Mouse (Mus musculus): ENCODE measurements around the gene Cd302. TPM values are rescaled to one million over a fixed set of nuclear protein-coding genes. Genes with fewer than 3 reads are reported as not detected.

Gene Cd302
- polyA plus RNA-seq, 1 experiment from 2014 or later, result 74.9 TPM

DNA sequence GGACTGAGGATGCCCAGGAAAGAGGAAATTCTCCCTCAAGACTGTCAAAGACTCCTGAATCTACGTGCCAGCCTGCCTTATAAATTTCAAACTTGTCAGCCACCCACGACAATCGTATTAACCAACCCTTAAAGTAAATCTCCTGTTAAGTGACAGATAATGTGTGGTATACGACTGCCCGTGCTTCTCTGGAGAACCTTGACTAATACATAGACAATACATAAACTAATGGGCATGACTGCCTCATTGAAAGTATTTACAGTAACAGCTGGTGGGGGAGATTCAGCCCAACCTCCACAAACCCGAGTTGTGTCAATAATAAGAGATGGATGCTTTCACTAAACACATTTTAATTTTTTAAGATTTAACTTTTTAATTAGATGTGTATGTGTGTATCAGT is 78.5 kb downstream of the Cd302 start:
- H3K9ac ChIP-seq (replicated peaks; ENCODE audit: low read depth), result no peak overlapping the region
- no peaks in the 10 kb centered on the region for H3K9me3 ChIP-seq (ENCODE audit: low read length)
- H3K4me2 ChIP-seq (replicated peaks; ENCODE audit: low read depth, low read length), result no peak overlapping the region
- TF ChIP-seq CTCF (IDR thresholded peaks at IDR 0.05) (no peak), EP300 (IDR thresholded peaks at IDR 0.05) (no peak)
- WGBS, result 77% methylated on average over 6 of the region's 6 CpGs
- no peak overlapping the region for H3K27ac ChIP-seq (ENCODE audit: low read length)
- ATAC-seq (no peak), DNase-seq (ENCODE audit: low spot score) (no peak)
- no peaks in the 10 kb centered on the region for H3K27me3 ChIP-seq (replicated peaks; ENCODE audit: insufficient read depth, low read length)
- no peak overlapping the region for H3K4me3 ChIP-seq (ENCODE audit: low read depth, low read length)
- H3K4me1 ChIP-seq (ENCODE audit: insufficient read depth, low read depth, low read length), result peaks cover 5% of the 10 kb centered on the region; the same call in 1 of the 2 replicates
- peaks cover 9% of the 10 kb centered on the region; the same call in 1 of the 2 replicates for H3K36me3 ChIP-seq (ENCODE audit: insufficient read depth, low read length)

DNA sequence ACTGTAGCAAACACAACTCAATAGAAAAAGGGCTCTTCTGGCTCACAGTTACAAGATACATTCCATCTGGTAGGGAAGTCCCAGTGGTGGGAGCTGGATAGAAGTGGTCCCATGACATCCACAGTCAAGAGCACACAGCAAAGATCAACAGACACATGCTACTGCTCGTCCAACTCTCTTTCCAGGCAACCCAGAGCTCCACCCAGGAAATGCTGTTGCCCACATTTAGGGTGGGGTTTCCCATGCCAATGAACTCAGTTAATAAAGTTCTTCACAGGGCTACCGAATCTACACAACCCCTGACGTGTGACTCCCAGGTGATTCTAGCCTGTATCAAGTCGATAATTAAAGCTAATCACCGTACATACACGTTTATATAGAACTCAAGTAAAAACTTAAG is 80.1 kb downstream of the Cd302 start:
- no peak; the same call in 1 of the 2 replicates for ATAC-seq

DNA sequence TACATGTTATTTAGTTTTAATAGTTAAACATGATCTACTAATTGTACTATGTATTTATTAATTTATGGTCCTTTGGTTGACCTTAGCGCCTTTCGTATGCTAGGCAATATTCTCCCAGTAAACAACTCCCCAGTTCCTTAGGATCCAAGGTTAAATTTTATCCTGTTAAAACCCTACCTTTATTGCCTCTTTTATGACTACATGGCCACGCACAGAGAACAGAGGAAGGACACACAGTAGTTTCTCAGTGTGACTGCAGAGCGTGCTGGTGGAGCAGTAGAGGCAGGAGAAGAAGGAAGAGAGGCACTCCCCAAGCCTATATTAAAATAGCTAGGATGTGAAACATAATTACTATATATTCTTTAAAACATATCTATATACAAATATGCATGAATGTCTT is 80.6 kb downstream of the Cd302 start:
- no peak overlapping the region for H3K9ac ChIP-seq (replicated peaks; ENCODE audit: low read depth)
- no peak for DNase-seq (ENCODE audit: low spot score)
- no peaks in the 10 kb centered on the region for H3K27me3 ChIP-seq (replicated peaks; ENCODE audit: insufficient read depth, low read length)
- TF ChIP-seq EP300 (IDR thresholded peaks at IDR 0.05) (no peak), CTCF (IDR thresholded peaks at IDR 0.05) (no peak)
- peaks cover 5% of the 10 kb centered on the region; the same call in 1 of the 2 replicates for H3K4me1 ChIP-seq (ENCODE audit: insufficient read depth, low read depth, low read length)
- no peaks in the 10 kb centered on the region for H3K9me3 ChIP-seq (ENCODE audit: low read length)
- H3K4me2 ChIP-seq (replicated peaks; ENCODE audit: low read depth, low read length), result no peak overlapping the region
- no peak for ATAC-seq
- H3K27ac ChIP-seq (ENCODE audit: low read length), result no peak overlapping the region
- 95% methylated on average over 4 of the region's 4 CpGs for WGBS
- peaks cover 9% of the 10 kb centered on the region; the same call in 1 of the 2 replicates for H3K36me3 ChIP-seq (ENCODE audit: insufficient read depth, low read length)
- no peak overlapping the region for H3K4me3 ChIP-seq (ENCODE audit: low read depth, low read length)

More for the DNA sequence above, 80.1 kb downstream of the Cd302 start:
- Histone ChIP-seq H3K27ac (ENCODE audit: low read length) (no peak overlapping the region), H3K4me2 (replicated peaks; ENCODE audit: low read depth, low read length) (no peak overlapping the region), H3K4me1 (ENCODE audit: insufficient read depth, low read depth, low read length) (peaks cover 5% of the 10 kb centered on the region; the same call in 1 of the 2 replicates), H3K36me3 (ENCODE audit: insufficient read depth, low read length) (peaks cover 9% of the 10 kb centered on the region; the same call in 1 of the 2 replicates), H3K27me3 (replicated peaks; ENCODE audit: insufficient read depth, low read length) (no peaks in the 10 kb centered on the region), H3K9me3 (ENCODE audit: low read length) (no peaks in the 10 kb centered on the region), H3K4me3 (ENCODE audit: low read depth, low read length) (no peak overlapping the region), H3K9ac (replicated peaks; ENCODE audit: low read depth) (no peak overlapping the region)
- TF ChIP-seq CTCF (IDR thresholded peaks at IDR 0.05), result no peak
- no peak for TF ChIP-seq EP300 (IDR thresholded peaks at IDR 0.05)
- DNase-seq (ENCODE audit: low spot score), result no peak
- 73% methylated on average over 6 of the region's 6 CpGs for WGBS

DNA sequence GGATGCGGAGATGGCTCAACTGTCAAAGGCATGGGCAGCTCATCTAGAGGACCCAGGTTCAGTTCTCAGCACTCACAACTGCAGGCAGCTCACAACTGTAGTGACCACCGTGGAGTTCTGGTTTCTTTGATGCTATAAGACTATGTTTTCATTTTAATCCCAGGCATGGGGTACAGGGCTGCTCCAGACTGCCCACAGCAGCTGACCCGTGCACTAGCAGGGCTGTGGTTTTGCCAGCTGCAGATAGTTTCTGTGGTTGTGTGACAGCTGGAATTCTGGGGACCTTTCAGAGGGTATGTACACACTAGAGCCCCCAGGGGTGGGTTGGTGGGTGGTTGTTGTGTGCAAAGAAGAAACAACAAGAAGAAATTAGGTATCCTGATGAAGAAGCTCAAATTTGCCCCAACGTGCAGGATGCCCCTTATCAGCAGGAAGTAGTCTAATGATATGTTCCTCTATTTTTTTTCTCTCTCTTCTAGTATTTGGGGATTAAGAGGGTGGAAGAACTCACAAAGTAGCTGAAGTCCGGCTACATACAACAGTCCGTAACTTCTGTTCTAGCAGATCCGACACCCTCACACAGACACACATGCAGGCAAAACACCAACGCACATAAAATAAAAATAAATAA is 81.3 kb downstream of the Cd302 start:
- TF ChIP-seq CTCF (IDR thresholded peaks at IDR 0.05) (no peak), EP300 (IDR thresholded peaks at IDR 0.05) (no peak)
- no peak overlapping the region for H3K4me3 ChIP-seq (ENCODE audit: low read depth, low read length)
- peaks cover 9% of the 10 kb centered on the region; the same call in 1 of the 2 replicates for H3K36me3 ChIP-seq (ENCODE audit: insufficient read depth, low read length)
- no peak overlapping the region for H3K4me2 ChIP-seq (replicated peaks; ENCODE audit: low read depth, low read length)
- H3K9ac ChIP-seq (replicated peaks; ENCODE audit: low read depth), result no peak overlapping the region
- no peak overlapping the region for H3K27ac ChIP-seq (ENCODE audit: low read length)
- no peak for DNase-seq (ENCODE audit: low spot score)
- 83% methylated on average over 8 of the region's 8 CpGs for WGBS
- peaks cover 2% of the 10 kb centered on the region; the same call in 1 of the 2 replicates for H3K4me1 ChIP-seq (ENCODE audit: insufficient read depth, low read depth, low read length)
- H3K9me3 ChIP-seq (ENCODE audit: low read length), result no peaks in the 10 kb centered on the region
- no peaks in the 10 kb centered on the region for H3K27me3 ChIP-seq (replicated peaks; ENCODE audit: insufficient read depth, low read length)
- no peak for ATAC-seq

Other genes starting within 250 kb of the Cd302 start
- gene Baz2b, start 74.6 kb downstream of the Cd302 start, polyA plus RNA-seq (2015; fragmentation: Nextera tagmentation; extraction: Ambion mirVana), result 63.0 and 64.9 TPM in 2 replicates
- gene March7, start 74.6 kb downstream of the Cd302 start, polyA plus RNA-seq (2015; fragmentation: Nextera tagmentation; extraction: Ambion mirVana), result 46.8 and 64.1 TPM in 2 replicates
- gene Ly75, start 98.8 kb upstream of the Cd302 start, polyA plus RNA-seq (2015; fragmentation: Nextera tagmentation; extraction: Ambion mirVana), result 1.7 and 2.2 TPM in 2 replicates